Mouse (Mus musculus) myocyte (in vitro differentiated cells): ENCODE measurements around the gene Armc5.

Experiments
- E2F4 ChIP-seq: IDR thresholded peaks from one replicate; pipeline ENCODE4 v1.6.1; 2011; ENCODE audit warnings: mild to moderate bottlenecking, control low read depth, moderate library complexity; ENCODE audit not compliant: insufficient read depth
- MAX ChIP-seq: IDR thresholded peaks from one replicate; pipeline ENCODE4 v1.6.1; 2011; ENCODE audit warnings: low read depth, mild to moderate bottlenecking, control low read depth
- POLR2A ChIP-seq: IDR thresholded peaks from one replicate; pipeline ENCODE4 v1.6.1; 2011; ENCODE audit warnings: low read depth, mild to moderate bottlenecking, control low read depth, moderate library complexity; ENCODE audit not compliant: insufficient read length
- POLR2AphosphoS2 ChIP-seq: IDR thresholded peaks from one replicate; pipeline ENCODE4 v1.6.1; 2011; ENCODE audit warnings: low read depth, control low read depth; ENCODE audit not compliant: insufficient read length
- SRF ChIP-seq: IDR thresholded peaks from one replicate; pipeline ENCODE4 v1.6.1; 2011; ENCODE audit warnings: low read depth; ENCODE audit not compliant: control insufficient read depth, insufficient read length
- TCF12 ChIP-seq: IDR thresholded peaks from one replicate; pipeline ENCODE4 v1.6.1; 2011; ENCODE audit warnings: mild to moderate bottlenecking, control low read depth; ENCODE audit not compliant: poor library complexity, insufficient read depth, severe bottlenecking

DNA sequence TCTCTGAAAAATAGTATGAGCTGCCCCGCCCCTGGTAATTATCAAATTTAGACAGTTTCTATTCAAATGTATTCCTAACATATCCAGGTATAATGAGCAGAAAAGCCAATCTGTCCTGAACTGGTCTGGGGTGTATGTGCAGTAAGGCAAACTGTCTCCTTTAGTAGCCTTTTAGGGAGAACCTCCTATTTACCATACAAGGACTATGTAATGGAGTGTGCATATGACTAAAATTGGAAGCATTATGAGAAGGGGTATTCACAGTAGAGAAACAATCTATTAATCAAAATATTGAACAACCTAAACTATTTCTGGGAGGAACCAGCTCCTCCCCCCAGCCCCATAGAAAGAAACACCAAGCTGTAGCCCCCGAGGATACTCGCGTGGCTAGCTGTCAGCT lies 42.6 kb downstream of the Armc5 start:
- no peak for TF ChIP-seq POLR2A
- no peak for TF ChIP-seq E2F4
- no peak for TF ChIP-seq MAX
- TF ChIP-seq SRF = no peak
- TF ChIP-seq POLR2AphosphoS2 = no peak
- no peak for TF ChIP-seq TCF12
